Mouse (Mus musculus) C2C12 (cell line): Measurements from ENCODE around the gene Jmjd6. TPM values are rescaled to one million over a fixed set of nuclear protein-coding genes. Genes with fewer than 3 reads are reported as not detected.

Experiments used
- H3K27me3 ChIP-seq: one replicate; pipeline ENCODE4 v1.6.1; 2011; ENCODE audit not compliant: control insufficient read depth, insufficient read depth, insufficient read length
- H3K36me3 ChIP-seq: one replicate; pipeline ENCODE4 v1.6.1; 2011; ENCODE audit not compliant: control insufficient read depth, insufficient read depth
- H3K4me3 ChIP-seq: one replicate; pipeline ENCODE4 v1.5.1; 2011; ENCODE audit warnings: mild to moderate bottlenecking, control low read depth; ENCODE audit not compliant: poor library complexity, insufficient read depth, severe bottlenecking
- H3K79me2 ChIP-seq: one replicate; pipeline ENCODE4 v1.6.1; 2011; ENCODE audit not compliant: control insufficient read depth, insufficient read depth
- H3K79me3 ChIP-seq: one replicate; pipeline ENCODE4 v1.6.1; 2011; ENCODE audit warnings: low read depth, control low read depth
- H3ac ChIP-seq: one replicate; pipeline ENCODE3; 2011; ENCODE audit warnings: low read depth; ENCODE audit not compliant: control insufficient read depth, insufficient read length
- CEBPB ChIP-seq: IDR thresholded peaks from one replicate; pipeline ENCODE4 v1.6.1; 2011; ENCODE audit warnings: low read depth, mild to moderate bottlenecking, control low read depth, moderate library complexity
- CTCF ChIP-seq: IDR thresholded peaks from one replicate; pipeline ENCODE4 v1.5.1; 2011; ENCODE audit not compliant: control insufficient read depth, insufficient read depth, insufficient read length
- FOSL1 ChIP-seq: IDR thresholded peaks from one replicate; pipeline ENCODE4 v1.8.0; 2011; ENCODE audit warnings: mild to moderate bottlenecking, low read length; ENCODE audit not compliant: poor library complexity, insufficient read depth, severe bottlenecking
- MAX ChIP-seq: IDR thresholded peaks from one replicate; pipeline ENCODE4 v1.6.1; 2011; ENCODE audit warnings: mild to moderate bottlenecking, control low read depth
- MYOD1 ChIP-seq: IDR thresholded peaks from one replicate; pipeline ENCODE4 v1.6.1; 2011; ENCODE audit warnings: low read depth; ENCODE audit not compliant: control insufficient read depth, insufficient read length
- MYOG ChIP-seq: IDR thresholded peaks from one replicate; pipeline ENCODE4 v1.6.1; 2011; ENCODE audit not compliant: control insufficient read depth, insufficient read length; ENCODE audit errors: extremely low read depth
- USF1 ChIP-seq: IDR thresholded peaks from one replicate; pipeline ENCODE4 v1.6.1; 2011; ENCODE audit warnings: low read depth, mild to moderate bottlenecking, control low read depth, moderate library complexity
- polyA plus RNA-seq: library from polyadenylated mRNA; unstranded; fragments of >200 nt; fragmentation: generic; extraction: Trizol; gene quantifications from one replicate; pipeline ENCODE4 v1.2.1, GENCODE M21; 2012; ENCODE audit warnings: missing spikeins

Jmjd6 gene
- polyA plus RNA-seq, 1 experiment: 74.4 TPM

DNA sequence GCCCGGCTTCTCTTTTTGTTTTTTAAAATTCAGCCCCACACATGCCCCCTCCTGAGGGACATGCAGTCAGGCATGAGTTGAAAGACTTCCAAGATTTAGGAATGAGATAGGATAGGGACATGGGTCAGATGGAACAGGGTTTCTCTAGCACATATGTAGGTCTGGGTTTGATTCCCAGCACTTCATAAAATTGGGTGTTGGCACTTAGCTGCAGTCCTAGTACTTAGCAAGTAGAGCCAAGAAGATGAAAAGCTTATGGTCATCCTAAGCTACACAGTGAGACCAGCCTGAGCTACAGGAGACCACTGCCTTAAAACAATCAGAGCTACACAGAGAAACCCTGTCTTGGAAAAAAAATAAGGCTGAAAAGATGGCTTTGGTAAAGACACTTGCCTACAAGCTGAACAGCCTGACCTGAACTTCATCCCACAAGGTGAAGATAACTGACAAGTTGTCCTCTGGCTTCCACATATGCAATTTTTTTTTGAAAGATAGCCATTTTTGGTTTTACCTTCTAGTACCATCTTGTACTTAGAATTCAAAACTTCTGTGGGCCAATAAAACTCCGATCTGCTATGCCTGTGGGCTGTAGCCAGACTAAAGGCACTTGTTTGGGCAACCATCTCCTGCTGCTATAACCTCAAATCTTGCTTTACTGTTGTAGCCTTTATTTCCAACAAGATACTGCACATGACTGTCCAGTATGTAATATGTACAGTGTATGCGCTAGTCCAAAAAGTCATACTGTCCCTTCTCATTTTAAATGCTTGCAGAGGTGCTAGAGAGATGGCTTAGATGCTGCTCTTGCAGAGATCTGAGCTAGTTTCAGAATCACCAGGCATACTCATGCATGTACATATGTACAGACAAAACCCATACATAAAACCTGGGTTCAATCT, 4.2 kb upstream of the Jmjd6 start:
- Histone ChIP-seq H3ac (no peak overlapping the region), H3K79me3 (peaks cover 47% of the 10 kb centered on the region), H3K36me3 (peaks cover 63% of the 10 kb centered on the region), H3K4me3 (no peak overlapping the region), H3K27me3 (no peaks in the 10 kb centered on the region), H3K79me2 (peaks cover 94% of the 10 kb centered on the region)
- TF ChIP-seq FOSL1: no peak
- no peak for TF ChIP-seq MYOG
- TF ChIP-seq MAX: no peak
- TF ChIP-seq MYOD1: no peak
- no peak for TF ChIP-seq USF1
- no peak for TF ChIP-seq CTCF
- no peak for TF ChIP-seq CEBPB

DNA sequence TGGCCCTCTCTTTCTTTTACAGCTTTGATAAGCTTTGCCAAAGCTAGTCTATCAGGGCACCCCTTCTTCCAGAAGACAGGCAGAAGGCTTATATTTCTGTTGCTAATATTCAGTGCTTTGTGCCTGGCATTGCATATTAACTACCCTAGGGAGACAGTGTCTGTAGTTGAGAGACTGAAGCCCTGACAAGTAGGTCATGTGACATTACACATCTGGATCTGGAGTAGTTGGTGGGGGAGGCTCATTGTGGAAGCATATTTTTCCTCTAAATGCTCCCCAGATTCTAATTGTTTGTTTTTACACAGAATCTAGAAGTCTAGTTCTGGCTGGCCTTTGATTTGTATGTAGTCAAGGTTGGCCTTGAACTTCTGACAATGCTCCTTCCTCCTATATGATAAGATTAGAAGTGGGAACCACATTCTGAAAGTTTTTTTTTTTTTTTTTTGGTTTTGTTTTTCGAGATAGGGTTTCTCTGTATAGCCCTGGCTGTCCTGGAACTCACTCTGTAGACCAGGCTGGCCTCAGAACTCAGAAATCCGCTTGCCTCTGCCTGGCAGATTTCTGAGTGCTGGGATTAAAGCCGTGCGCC, 3.4 kb upstream of the Jmjd6 start:
- H3K4me3 ChIP-seq: no peak overlapping the region
- peaks cover 49% of the 10 kb centered on the region for H3K79me3 ChIP-seq
- no peak overlapping the region for H3ac ChIP-seq
- no peak for TF ChIP-seq MYOG
- TF ChIP-seq USF1: peak; percentile 47
- peaks cover 94% of the 10 kb centered on the region for H3K79me2 ChIP-seq
- H3K36me3 ChIP-seq: peaks cover 60% of the 10 kb centered on the region
- H3K27me3 ChIP-seq: no peaks in the 10 kb centered on the region

DNA sequence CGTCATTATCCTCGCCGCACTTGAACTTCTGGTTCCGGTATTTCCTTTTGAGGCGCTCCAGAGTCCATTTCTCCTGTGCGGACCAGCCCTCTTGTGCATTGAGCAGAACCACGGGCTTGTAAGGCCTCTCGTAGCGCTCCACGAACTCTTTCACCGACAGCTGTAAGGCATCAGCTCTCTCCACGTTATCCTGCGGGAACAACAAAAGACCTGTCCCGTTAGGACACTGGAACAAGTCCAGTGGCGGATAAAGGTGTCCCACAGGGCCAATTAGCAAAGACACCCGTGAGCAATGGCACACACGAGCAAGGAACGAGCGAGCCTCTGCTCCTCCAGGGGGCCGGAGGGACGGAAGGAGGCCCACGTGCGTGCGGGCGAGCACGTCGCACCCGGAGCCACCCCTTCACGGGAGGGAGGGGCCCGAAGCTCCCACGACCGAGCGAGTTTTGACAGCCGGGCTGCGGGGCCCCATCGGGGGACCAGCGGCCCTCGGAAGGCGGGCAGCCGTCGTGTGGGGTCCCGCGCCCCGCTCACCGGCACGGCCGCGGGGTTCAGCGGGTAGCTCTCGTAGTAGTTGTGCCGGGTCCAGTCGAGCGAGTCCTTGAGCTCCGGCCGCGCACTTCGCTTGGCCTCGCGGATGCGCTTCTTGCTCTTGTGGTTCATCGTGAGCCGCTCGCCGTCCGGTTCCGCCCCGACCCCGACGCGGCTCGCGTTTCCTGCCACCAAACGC, 553 bp downstream of the Jmjd6 start:
- H3K27me3 ChIP-seq: no peaks in the 10 kb centered on the region
- peak overlapping the region; percentile 60 for H3ac ChIP-seq
- H3K79me2 ChIP-seq: peaks cover 95% of the 10 kb centered on the region
- H3K79me3 ChIP-seq: peaks cover 56% of the 10 kb centered on the region
- peaks cover 60% of the 10 kb centered on the region for H3K36me3 ChIP-seq
- peak overlapping the region; percentile 91 for H3K4me3 ChIP-seq
- TF ChIP-seq MAX: peak; percentile 69
- no peak for TF ChIP-seq MYOD1
- no peak for TF ChIP-seq FOSL1

DNA sequence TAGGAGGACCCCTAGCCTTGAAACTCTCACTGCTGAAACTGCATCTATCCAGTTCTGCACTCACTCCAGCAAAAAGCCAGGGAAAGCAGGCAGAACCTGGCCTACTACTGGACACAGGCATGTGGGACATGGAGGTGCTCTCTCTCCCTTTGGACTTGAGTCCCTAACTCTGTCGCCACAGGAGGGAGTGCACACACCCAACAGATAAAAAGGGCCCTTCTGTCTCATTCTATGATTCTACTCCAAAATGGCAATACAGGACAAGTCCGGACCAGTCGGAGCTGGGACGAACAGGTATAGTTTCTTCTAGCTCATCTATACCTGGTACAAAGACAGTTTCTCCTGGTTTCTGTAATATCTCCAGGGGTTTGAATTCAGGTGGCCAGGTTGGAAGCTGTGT, 2.5 kb downstream of the Jmjd6 start:
- Histone ChIP-seq H3ac (no peak overlapping the region), H3K4me3 (no peak overlapping the region), H3K36me3 (peaks cover 62% of the 10 kb centered on the region), H3K79me2 (peaks cover 93% of the 10 kb centered on the region), H3K79me3 (peaks cover 66% of the 10 kb centered on the region), H3K27me3 (no peaks in the 10 kb centered on the region)
- TF ChIP-seq USF1 (no peak), CEBPB (no peak), FOSL1 (no peak), CTCF (no peak), MYOD1 (no peak), MAX (no peak), MYOG (no peak)

DNA sequence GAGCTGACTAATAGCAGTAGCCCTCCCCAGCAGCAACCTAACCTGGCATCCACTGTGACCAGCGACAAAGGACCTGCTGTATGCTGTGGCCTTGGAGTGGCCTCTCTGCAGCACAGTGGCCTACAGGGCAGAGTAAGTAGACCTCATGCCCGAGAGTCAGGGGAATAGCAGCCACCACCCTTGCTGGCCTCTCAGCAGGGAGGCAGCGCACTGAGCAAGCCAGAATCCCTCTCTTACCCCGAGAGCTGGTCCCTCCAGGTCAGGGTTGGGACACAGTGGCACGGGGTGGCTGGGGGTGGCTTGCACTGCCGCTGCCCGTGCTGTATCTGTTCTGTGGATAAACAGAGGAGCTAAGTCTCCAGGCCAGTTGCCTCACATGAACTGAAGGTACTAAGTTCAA, 3.6 kb downstream of the Jmjd6 start:
- no peak overlapping the region for H3K4me3 ChIP-seq
- H3K36me3 ChIP-seq: peaks cover 72% of the 10 kb centered on the region
- TF ChIP-seq MYOG: no peak
- no peak for TF ChIP-seq MAX
- TF ChIP-seq MYOD1: no peak
- TF ChIP-seq USF1: no peak
- TF ChIP-seq FOSL1: no peak
- TF ChIP-seq CTCF: no peak
- no peak for TF ChIP-seq CEBPB
- no peak overlapping the region for H3ac ChIP-seq
- H3K27me3 ChIP-seq: no peaks in the 10 kb centered on the region
- peaks cover 66% of the 10 kb centered on the region for H3K79me3 ChIP-seq
- peaks cover 90% of the 10 kb centered on the region for H3K79me2 ChIP-seq

DNA sequence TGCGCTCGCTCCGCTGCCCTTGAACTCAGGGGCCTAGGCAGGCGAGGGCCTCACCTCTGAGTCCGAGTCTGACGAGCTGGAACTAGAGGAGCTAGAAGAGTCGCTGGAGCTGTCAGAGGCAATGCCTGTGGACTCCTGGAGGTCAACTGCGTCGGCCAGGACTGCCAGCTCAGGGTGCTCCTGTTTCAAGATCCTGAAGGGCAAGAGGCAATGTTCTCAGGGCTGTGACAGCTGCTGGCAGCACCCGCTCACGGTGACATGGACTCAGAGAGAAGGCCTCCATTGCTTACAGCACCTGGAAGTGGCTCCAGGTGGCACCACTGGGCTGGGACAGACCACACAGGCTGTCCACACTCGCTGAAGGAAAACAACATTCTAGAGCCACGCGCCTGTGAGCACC, 4.3 kb downstream of the Jmjd6 start:
- Histone ChIP-seq H3K4me3 (no peak overlapping the region), H3K79me2 (peaks cover 86% of the 10 kb centered on the region), H3K36me3 (peaks cover 79% of the 10 kb centered on the region), H3K27me3 (no peaks in the 10 kb centered on the region), H3K79me3 (peaks cover 60% of the 10 kb centered on the region), H3ac (no peak overlapping the region)
- TF ChIP-seq MYOD1 (no peak), MAX (no peak), CTCF (no peak), CEBPB (no peak), USF1 (no peak), FOSL1 (no peak)
